Mouse (Mus musculus) megakaryocyte, embryonic 14.5 days (primary cell): ENCODE results near the gene Col4a3bp. TPM values are rescaled to one million over a fixed set of nuclear protein-coding genes. Genes with fewer than 3 reads are reported as not detected.

Experiments used
- H3K27me3 ChIP-seq: replicated peaks from 2 replicates; pipeline ENCODE3; 2012; ENCODE audit warnings: inconsistent platforms
- H3K36me3 ChIP-seq: replicated peaks from 2 replicates; pipeline ENCODE3; 2012; ENCODE audit warnings: low read length, inconsistent platforms, mixed read lengths
- H3K4me1 ChIP-seq: 2 replicates; pipeline ENCODE4 v1.6.1; 2012; ENCODE audit warnings: inconsistent platforms
- H3K4me3 ChIP-seq: replicated peaks from 2 replicates; pipeline ENCODE3; 2012; ENCODE audit warnings: moderate library complexity, mild to moderate bottlenecking, inconsistent platforms
- H3K9me3 ChIP-seq: 2 replicates; pipeline ENCODE4 v1.6.1; 2012; ENCODE audit warnings: inconsistent platforms
- FLI1 ChIP-seq: IDR thresholded peaks from 2 replicates; pipeline ENCODE4 v1.6.1; 2012; ENCODE audit warnings: low read length, inconsistent platforms, mixed read lengths
- GATA1 ChIP-seq: IDR thresholded peaks from 3 replicates; pipeline ENCODE4 v1.6.1; 2012; ENCODE audit warnings: mixed read lengths, low read length, inconsistent platforms, borderline replicate concordance
- polyA plus RNA-seq: library from polyadenylated mRNA; stranded (reverse); fragments of >175 nt; gene quantifications from 2 replicates; pipeline ENCODE4 v1.2.3, GENCODE M21; 2012; ENCODE audit warnings: low replicate concordance; ENCODE audit not compliant: insufficient read depth

Col4a3bp gene
- 2.6 and 11.2 TPM in 2 replicates for polyA plus RNA-seq

DNA sequence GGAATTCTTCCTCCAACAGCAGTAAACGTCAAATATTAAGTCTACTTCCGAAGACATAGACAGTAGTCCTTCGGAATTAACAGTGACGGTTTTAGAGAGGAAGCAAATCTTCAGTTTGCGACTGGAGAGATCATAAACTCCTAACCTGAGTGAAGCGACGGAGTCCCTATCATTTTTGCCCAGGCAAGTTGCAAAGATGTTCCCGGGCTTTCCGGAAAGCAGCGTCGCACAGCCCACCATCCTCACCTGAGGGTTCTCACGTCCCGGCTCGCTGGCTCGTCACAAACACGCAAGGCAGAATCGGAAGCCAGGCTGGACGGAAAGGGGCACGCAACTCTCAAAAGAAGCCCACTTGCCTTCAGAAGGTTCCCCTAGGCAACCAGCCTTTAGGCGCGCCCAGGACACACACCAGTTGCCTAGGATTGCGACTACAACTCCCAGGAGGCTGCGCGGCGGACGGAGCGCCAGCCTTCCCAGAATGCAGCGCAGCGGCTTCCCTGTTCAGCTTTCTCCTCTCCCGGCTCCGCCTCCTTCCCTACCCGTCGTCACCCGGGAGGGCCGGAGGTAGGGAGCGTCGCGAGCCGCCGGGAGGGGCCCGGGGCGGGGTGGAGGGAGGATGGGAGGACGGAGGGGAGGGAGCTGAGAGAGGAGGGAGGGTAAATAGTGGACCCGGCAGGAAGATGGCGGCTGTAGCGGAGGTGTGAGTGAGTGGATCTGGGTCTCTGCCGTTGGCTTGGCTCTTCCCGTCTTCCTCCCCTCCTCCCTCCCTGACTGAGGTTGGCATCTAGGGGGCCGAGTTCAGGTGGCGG, at the start of gene Col4a3bp, which contains the start of gene Polk:
Gene Col4a3bp, plus strand, starts transcription at position 538 of the 809 bp plus-strand sequence.
Gene Polk, minus strand, starts transcription at position 499 of the 809 bp plus-strand sequence.
- H3K27me3 ChIP-seq, result no peaks in the 10 kb centered on the region
- H3K36me3 ChIP-seq, result peaks cover 6% of the 10 kb centered on the region
- peaks cover 29% of the 10 kb centered on the region for H3K4me1 ChIP-seq
- no peak for TF ChIP-seq GATA1
- no peak for TF ChIP-seq FLI1
- H3K4me3 ChIP-seq, result peak within 1 kb of the TSS; percentile 99
- no peaks in the 10 kb centered on the region for H3K9me3 ChIP-seq

DNA sequence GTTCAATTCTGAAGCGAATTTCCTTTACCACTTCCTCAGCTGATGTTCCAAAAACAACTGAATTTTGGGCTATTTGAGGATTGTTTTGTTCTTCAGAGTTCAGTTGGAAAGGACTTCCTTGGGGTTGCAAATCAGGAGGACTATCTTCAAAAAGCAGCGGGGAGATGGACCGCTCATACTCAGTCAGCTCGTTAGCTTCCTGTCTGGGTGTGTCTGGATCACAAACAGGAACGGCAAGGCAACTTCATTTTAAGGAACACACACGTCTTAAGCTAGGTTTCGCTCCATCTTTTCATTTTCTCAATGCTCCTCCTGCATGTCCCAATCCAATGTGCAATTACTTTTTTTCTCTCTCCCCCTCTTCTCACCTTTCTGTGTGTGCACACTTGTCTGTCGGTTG, 45.8 kb upstream of the Col4a3bp start:
- Histone ChIP-seq H3K4me1 (peaks cover 5% of the 10 kb centered on the region; the same call in 1 of the 2 replicates), H3K27me3 (no peaks in the 10 kb centered on the region), H3K36me3 (peaks cover 81% of the 10 kb centered on the region), H3K4me3 (no peak overlapping the region), H3K9me3 (no peaks in the 10 kb centered on the region)
- TF ChIP-seq GATA1 (no peak), FLI1 (no peak)

- H3K27me3 ChIP-seq, result no peaks in the 10 kb centered on the region
- peaks cover 81% of the 10 kb centered on the region for H3K36me3 ChIP-seq
- TF ChIP-seq FLI1 (no peak), GATA1 (no peak)
- no peak overlapping the region for H3K4me3 ChIP-seq
- peaks cover 5% of the 10 kb centered on the region; the same call in 1 of the 2 replicates for H3K4me1 ChIP-seq
- no peaks in the 10 kb centered on the region for H3K9me3 ChIP-seq
Measured at GRCm38 (mm10) chr13:96499891-96500290, 42.5 kb upstream of the Col4a3bp start.

DNA sequence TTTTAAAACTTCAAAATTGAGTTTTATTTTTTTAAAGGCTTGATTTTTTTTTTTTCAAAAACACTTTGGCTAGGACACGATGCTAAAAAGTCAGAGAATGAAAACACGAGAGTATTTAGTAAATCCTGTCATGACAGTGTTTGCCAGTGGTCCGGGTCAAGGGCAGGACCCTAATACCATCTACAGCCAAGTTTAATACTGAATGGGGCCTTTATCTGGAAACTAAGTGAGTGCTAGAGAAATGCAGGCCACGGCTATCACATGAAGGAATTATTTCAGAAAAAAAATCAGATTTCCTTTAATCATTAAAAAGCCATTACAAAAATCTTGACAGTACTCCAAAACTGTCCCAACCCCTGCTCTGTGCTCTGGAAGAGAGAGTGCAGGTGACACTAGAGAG, 36.8 kb upstream of the Col4a3bp start:
- Histone ChIP-seq H3K36me3 (peaks cover 78% of the 10 kb centered on the region), H3K27me3 (no peaks in the 10 kb centered on the region), H3K4me3 (no peak overlapping the region), H3K9me3 (no peaks in the 10 kb centered on the region), H3K4me1 (peaks cover 48% of the 10 kb centered on the region)
- TF ChIP-seq GATA1 (no peak), FLI1 (no peak)

GRCm38 (mm10) chr13:96506313-96506712, 36.1 kb upstream of the Col4a3bp start:
- no peaks in the 10 kb centered on the region for H3K9me3 ChIP-seq
- peaks cover 72% of the 10 kb centered on the region for H3K36me3 ChIP-seq
- H3K27me3 ChIP-seq, result no peaks in the 10 kb centered on the region
- peak overlapping the region; percentile 20 for H3K4me3 ChIP-seq
- H3K4me1 ChIP-seq, result peaks cover 55% of the 10 kb centered on the region
- TF ChIP-seq FLI1, result no peak
- TF ChIP-seq GATA1, result no peak

DNA sequence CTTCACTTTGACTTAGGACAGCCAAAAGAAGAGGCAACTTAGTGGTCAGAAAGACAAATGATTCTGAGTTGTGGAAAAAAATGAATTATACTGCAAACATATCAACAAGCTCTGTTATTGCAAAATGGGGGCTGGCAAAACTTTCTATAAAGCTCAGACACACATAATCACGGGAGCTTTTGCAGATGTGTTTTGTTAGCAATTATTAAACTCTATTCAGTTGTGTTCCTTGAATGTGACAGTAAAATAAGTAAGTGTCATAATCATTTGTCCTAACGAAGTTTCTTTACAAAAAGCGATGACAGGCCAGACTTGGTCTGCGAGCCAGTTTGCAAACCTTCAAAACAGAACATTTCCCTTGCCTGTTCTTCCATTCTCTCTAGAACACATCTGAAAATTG, 34.9 kb upstream of the Col4a3bp start:
- H3K36me3 ChIP-seq, result peaks cover 67% of the 10 kb centered on the region
- TF ChIP-seq FLI1 (no peak), GATA1 (no peak)

DNA sequence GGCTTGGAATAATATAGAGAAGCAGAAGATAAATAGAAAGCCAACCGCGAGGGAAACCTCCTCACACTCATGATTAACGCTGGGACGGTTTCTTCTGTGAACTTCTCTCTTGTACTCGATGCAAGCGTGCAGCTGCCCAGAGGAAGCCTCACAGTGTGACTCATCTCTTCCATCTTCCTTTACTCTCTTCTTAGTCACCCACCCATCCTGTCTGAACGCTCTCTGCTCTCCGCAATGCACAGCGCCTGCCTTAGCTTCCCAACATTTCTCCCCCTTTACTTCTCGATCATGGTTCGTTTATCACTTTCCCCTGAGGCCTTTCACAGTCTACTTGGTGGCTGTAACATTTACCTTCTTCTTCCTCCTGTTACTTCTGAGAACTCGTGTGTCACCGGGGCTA, 31.8 kb upstream of the Col4a3bp start:
- Histone ChIP-seq H3K36me3 (peaks cover 76% of the 10 kb centered on the region), H3K9me3 (no peaks in the 10 kb centered on the region), H3K4me3 (peak overlapping the region; percentile 87), H3K4me1 (peaks cover 84% of the 10 kb centered on the region), H3K27me3 (no peaks in the 10 kb centered on the region)
- TF ChIP-seq GATA1 (no peak), FLI1 (no peak)

More for the DNA sequence above, 34.9 kb upstream of the Col4a3bp start:
- Histone ChIP-seq H3K9me3 (no peaks in the 10 kb centered on the region), H3K4me1 (peaks cover 65% of the 10 kb centered on the region), H3K27me3 (no peaks in the 10 kb centered on the region), H3K4me3 (no peak overlapping the region)

GRCm38 (mm10) chr13:96511262-96511661, 31.2 kb upstream of the Col4a3bp start:
- TF ChIP-seq FLI1 (no peak), GATA1 (no peak)
- H3K4me3 ChIP-seq, result peak overlapping the region; percentile 87
- H3K36me3 ChIP-seq, result peaks cover 75% of the 10 kb centered on the region
- H3K9me3 ChIP-seq, result no peaks in the 10 kb centered on the region
- peaks cover 84% of the 10 kb centered on the region for H3K4me1 ChIP-seq
- no peaks in the 10 kb centered on the region for H3K27me3 ChIP-seq

DNA sequence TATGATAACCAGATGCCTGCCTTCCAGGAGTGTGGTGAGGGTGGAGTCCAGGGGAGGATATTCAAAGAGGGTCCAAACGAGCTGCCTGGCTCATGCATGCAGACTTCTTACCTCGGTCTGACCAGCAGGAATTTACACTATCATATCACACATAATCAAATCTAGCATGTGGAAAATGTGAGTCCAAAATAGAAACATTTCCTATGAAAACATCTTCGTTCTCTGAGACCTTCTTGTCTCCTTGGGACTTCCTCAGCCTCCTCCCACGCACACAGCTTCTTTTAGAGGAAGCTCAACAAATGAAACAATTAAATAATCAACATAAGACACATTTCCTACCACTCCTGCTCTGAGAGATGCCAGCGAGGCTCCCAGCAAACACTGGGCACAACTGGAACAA, 30.5 kb upstream of the Col4a3bp start:
- Histone ChIP-seq H3K4me3 (peak overlapping the region; percentile 65), H3K4me1 (peaks cover 84% of the 10 kb centered on the region), H3K27me3 (no peaks in the 10 kb centered on the region), H3K9me3 (no peaks in the 10 kb centered on the region), H3K36me3 (peaks cover 76% of the 10 kb centered on the region)
- TF ChIP-seq FLI1, result no peak

GRCm38 (mm10) chr13:96514154-96514942, 28.1 kb upstream of the Col4a3bp start:
- Histone ChIP-seq H3K4me1 (peaks cover 74% of the 10 kb centered on the region), H3K9me3 (no peaks in the 10 kb centered on the region), H3K4me3 (peak overlapping the region; percentile 47), H3K27me3 (no peaks in the 10 kb centered on the region), H3K36me3 (peaks cover 66% of the 10 kb centered on the region)
- TF ChIP-seq GATA1, result no peak
- no peak for TF ChIP-seq FLI1
